Mouse (Mus musculus) cerebellum, adult (tissue): ENCODE results near the gene Oprd1.

Experiments used
- ATAC-seq: cut with Nextera tagmentation; 2 replicates; pipeline ENCODE4 v1.9.2; 2017; ENCODE audit warnings: mild to moderate bottlenecking, moderate library complexity, mixed read lengths; ENCODE audit not compliant: insufficient number of reproducible peaks, low FRiP score, low TSS enrichment

Gene Oprd1

GRCm38 (mm10) chr4:132062934-132063884, 81.1 kb downstream of the Oprd1 start:
- ATAC-seq, result no peak

DNA sequence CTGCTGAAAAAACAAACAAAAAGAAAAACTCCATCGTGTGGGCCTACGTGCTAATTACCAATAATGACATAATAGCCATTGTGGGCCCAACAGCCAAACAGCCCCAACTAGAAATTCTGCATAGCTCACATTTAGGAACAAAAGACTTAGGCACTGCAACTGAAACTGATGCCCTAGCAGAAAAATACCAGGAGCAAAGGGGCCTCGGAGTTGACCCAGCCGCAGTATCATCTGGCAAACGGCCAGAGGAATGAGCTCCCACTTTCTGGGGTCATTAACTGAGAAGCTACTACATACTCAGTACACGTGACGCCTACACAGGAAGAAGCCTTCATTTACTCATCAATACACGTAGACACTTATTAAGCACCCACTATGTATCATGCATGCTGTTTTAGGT, 82.0 kb downstream of the Oprd1 start:
- no peak for ATAC-seq
